Mouse (Mus musculus) layer of hippocampus, adult 8-10 months (tissue): ENCODE results near the gene Slc20a1. TPM values are rescaled to one million over a fixed set of nuclear protein-coding genes. Genes with fewer than 3 reads are reported as not detected.

Source experiments
- DNase-seq, 2 experiments: peaks; one replicate each; pipeline ENCODE4 v3.0.0; 2022; ENCODE audit warnings: low spot score in 2 of 2
- total RNA-seq, 4 experiments: library from RNA; stranded (reverse); gene quantifications; 2 replicates each; pipeline ENCODE4 v1.2.4; 2022

Slc20a1 gene
- total RNA-seq, 4 experiments from 2014 or later, result 143 to 159 (median 145) TPM

DNA sequence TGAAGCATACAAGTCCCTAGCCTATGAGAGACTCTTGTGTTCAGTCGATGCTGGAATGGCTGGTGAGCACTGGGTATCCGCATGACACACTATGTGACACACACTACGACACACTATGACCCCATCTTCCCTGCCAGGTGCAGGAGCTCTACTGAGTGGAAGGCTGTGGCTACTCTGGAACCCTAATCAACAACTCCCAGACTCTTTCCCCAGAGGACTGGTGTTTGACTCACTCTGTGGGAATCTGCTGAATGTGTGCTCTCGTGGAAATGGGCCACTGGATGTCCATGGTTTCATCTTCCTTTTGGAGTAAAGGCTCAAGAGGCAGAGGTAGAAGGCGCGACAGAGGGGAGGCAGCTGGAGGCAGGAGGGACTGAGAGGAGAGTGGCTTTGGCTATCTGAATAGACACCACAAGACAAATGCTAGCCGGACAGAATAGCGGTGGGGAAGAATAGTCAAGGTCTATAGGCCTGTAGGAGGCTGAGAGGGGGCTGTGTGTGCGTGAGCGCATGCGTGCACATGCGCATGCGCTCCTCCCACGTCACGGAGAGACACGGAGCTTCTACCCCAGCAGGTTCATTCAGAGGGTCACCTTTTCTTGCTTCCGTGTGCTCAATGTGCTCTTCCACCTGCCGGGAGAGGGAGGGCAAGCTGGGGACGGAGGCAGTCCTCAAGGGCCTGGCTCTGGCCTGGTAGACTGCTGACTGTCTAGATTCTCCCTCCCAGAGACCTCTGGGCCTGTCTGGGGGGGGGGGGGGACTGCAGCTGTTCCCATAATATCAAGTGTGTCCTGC is 54.5 kb downstream of the Slc20a1 start:
- no peak for DNase-seq

DNA sequence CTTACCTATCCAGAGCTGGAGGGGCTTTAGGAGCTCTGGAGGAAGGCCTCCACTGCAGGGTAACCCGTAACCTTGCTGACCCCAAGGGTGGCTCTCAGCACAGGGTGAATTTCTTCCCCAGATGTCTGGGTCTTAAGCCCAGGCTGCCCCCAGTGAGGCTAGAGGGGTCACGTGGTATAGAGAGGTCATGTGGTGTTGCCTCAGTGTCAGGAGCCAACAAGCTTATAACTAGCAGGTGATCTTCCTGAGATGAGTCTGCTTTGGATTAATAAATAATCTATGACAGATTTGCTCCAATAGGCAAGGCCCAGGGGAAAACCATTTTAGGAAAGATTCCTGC is 55.0 kb downstream of the Slc20a1 start:
- no peak for DNase-seq

DNA sequence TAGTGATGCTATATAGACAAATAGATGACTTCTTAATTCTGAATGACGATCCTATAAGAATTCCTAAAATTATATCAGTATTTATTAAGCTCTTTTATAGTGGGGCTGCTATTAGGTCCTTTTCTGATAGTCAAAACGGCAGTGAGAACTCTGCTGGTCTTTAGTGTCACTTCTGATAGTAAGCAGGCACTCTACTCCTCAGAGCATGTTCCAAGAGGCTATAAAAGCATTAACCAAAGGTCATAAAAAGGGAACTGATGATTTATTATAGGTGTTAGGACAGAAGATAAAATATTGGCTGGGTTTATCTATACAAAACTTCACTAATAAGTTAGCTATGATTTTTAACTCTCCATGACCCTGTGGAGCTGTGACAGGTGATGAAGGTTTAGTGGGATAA is 55.5 kb downstream of the Slc20a1 start:
- no peak for DNase-seq

DNA sequence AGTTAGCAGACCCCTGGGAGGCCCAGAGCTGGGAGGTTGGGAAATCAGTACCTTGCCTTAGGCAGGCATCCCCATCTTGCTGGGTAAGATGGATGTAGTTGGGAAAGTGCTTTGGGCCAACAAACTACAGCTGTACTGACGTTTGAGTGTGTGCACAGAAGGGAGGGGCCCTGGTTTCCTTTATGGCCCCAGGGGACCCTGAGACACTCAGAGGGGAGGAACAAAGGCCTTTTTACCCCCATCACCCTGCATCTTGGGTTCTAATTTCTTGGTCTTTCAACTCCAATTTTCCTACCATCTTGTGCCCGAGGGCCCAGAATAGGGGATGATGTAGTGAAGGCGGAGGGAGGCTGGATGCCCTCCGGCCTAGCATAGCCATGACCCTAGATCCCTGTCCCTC is 57.4 kb downstream of the Slc20a1 start:
- no peak for DNase-seq

DNA sequence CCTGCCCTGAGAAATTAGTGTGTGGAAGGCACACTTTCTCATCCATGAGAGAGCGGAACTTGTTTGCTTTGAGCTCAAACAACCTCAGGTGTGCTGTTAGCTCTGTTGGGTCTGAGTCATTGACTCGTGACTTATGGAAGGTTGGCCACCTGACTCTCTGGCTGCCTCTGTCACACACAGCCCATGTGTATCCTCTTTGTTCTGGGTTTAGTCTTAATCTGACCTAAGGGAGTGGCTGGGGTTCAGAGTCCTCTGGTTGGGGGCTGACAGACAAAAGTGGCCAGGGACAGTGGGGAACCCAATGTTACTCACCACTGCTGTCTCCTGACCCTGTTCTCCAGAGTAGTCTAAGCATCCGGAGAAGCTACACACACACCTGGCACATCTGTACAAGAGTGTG is 59.5 kb downstream of the Slc20a1 start:
- DNase-seq, result no peak

DNA sequence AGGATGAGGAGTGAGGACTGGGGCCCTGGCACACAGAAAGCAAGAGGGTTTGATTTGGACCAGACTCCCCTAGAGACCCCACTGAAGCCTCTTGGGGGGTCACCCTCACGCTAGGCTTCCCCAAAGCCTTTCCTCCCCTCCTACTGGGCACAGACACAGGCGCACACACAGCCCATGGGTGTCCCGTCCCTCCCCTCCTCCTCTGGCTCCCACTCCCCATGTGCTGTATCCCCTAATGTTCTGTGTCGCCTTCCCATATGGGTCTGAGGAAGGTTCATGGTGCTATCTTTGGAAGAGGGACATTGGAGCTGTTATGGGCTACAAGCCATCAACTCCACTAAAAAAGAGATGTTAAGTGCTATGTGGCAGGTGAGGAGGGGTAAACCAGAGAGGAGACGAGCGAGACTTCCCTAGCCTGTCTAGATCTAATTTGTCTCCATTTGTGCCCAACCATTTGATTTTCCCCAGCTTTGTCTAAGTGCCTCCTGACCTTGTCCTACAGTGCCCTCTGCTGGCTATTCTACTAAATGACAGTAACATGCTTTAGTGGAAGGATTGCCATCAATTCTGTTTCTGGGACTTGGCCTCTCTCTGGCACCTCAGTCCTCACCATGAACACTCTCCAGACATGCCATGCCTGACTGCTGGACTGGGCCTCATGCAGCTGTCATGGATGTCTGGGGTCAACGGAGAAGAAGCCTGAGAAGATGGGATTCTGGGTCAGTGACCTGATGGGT is 60.1 kb downstream of the Slc20a1 start:
- peak; percentile 52 for DNase-seq

DNA sequence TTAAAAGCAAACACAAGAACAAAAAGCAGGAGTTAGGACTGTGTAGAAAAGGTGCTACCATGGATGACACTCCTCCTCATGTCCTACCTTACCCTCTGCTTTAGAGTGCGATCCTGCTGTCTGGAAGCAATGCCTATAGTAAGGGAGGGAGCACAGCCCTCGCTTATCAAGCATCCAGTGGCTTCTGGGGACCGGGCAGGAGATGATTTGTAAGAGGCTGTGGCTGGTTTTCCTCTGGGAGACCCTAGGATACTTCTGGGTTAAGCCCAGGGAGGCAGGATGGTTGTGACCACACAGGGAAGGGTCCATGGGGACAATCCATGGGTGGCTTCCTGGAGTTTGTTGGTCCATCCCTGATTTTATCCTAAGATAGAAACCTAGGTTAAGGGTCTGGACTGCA is 62.1 kb downstream of the Slc20a1 start:
- no peak for DNase-seq

Other genes starting within 250 kb of the Slc20a1 start
- 10 to 100 TPM; 17.3 to 18.8 (median 17.6) TPM for gene Zc3h6, start 231.4 kb upstream of the Slc20a1 start, total RNA-seq
- gene Gm10762, start 231.0 kb upstream of the Slc20a1 start, total RNA-seq, result 1 to 10 TPM; 3.6 to 5.4 (median 5.0) TPM
- under 1 TPM in 1 of 4 experiments, not detected in 3; 0.11 TPM for gene Vinac1, start 150.6 kb upstream of the Slc20a1 start, total RNA-seq
- 10 to 100 TPM; 32.4 to 37.3 (median 35.4) TPM for gene Ttl, start 132.8 kb upstream of the Slc20a1 start, total RNA-seq
- 10 to 100 TPM; 19.7 to 22.1 (median 21.2) TPM for gene Polr1b, start 97.8 kb upstream of the Slc20a1 start, total RNA-seq
- gene Chchd5, start 69.1 kb upstream of the Slc20a1 start, total RNA-seq, result 10 to 100 TPM; 11.8 to 14.3 (median 12.4) TPM
- gene Ckap2l, start 98.4 kb downstream of the Slc20a1 start, total RNA-seq, result under 1 TPM; 0.18 to 0.54 (median 0.46) TPM
- gene Il1a, start 111.2 kb downstream of the Slc20a1 start, total RNA-seq, result 1 to 10 TPM in 2 of 4 experiments, under 1 TPM in 2; 0.27 to 2.0 (median 1.0) TPM
- under 1 TPM in 2 of 4 experiments, not detected in 2; 0.31 to 0.73 TPM for gene Il1b, start 172.4 kb downstream of the Slc20a1 start, total RNA-seq